Mouse (Mus musculus): ENCODE results near the gene Ush1g. TPM values are rescaled to one million over a fixed set of nuclear protein-coding genes. Genes with fewer than 3 reads are reported as not detected.

Ush1g gene
- polyA plus RNA-seq, 1 experiment from 2014 or later = 0.10 TPM

DNA sequence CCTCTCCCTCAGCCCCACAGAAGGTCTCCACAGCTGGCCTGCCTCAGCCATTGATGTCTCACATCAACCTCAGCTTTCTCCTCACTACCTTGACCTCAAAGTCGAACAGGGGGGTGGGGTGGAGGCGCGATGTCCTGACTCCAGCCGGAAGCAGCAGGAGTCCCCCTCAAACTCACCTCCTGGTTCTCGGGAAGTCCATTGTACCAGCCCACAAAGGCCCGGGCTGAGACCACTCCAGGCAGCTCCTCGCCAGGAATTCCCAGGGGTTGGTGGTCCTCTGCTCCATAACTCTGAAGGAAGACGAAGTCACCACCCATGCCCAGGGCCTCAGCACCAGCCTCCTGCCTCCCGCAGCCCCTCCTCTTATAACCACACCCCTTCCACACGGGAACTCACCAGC is 50.4 kb downstream of the Ush1g start:
- H3K27ac ChIP-seq (ENCODE audit: low read length) = no peak overlapping the region
- ATAC-seq = no peak
- peaks cover 26% of the 10 kb centered on the region for H3K4me1 ChIP-seq (replicated peaks; ENCODE audit: control insufficient read depth, insufficient read depth, low read length)
- H3K9me3 ChIP-seq (ENCODE audit: control insufficient read depth, low read length) = no peaks in the 10 kb centered on the region
- H3K4me2 ChIP-seq (ENCODE audit: low read length) = no peak overlapping the region
- WGBS = 67% methylated on average over 10 of the region's 10 CpGs
- H3K4me3 ChIP-seq (replicated peaks; ENCODE audit: low read length) = no peak overlapping the region
- H3K27me3 ChIP-seq (replicated peaks; ENCODE audit: control insufficient read depth, insufficient read depth, low read length) = peaks cover 22% of the 10 kb centered on the region
- H3K9ac ChIP-seq (replicated peaks; ENCODE audit: low read depth, low read length) = no peak overlapping the region
- H3K36me3 ChIP-seq (ENCODE audit: control insufficient read depth, insufficient read depth) = peaks cover 5% of the 10 kb centered on the region

DNA sequence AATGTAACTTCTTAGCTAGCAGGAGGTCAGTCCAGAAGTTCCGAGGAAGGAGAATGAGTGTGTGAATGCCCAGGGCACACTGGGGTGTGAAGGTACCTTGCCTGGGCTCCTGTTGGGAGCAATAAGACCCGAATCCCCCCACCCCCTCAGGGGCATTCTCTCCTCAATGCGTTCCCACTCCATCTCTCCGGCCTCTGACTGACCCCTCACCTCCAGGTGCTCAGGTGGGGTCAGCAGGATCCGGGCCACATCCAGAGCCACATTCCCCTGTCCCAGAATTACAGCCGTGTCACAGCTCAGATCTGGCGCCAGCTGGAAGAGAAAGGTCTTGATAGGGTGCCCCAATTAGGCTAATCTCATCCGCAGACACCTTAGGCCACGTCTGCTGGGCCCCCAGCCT is 50.8 kb downstream of the Ush1g start:
- WGBS = 81% methylated on average over 9 of the region's 9 CpGs

DNA sequence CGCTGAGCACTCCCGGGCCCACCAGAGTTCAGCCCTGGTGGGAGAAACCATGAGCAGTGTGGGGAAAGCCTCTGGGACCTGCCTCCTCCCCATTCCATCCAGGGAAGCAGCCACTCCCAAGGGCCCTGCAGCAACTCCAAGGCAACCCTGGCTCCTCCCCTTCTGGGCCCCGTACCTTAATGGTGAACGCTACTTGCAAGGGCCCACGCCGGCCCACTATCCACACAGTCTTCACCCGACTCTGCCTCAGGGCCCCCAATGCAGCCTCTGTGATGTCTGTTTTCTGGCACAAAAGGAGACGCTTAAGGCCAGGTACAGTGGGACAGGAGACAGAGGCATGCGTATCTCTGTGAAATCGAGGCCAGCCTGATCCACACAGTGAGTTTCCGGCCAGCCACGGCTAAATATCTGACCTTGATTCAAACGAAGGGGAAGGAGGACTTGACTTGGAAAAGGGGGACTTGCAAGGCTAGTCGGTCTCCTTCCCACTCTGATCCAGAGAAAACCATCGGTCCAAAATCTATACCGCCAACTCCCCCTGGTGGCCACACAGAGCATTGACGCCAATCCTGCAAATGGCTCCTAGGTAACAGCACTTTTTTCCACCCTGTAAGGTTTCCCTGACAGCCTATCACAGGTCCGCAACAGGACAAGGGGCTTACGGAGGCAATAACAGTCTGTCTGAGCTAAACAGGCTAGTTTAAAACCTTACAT is 51.5 kb downstream of the Ush1g start:
- Histone ChIP-seq H3K9me3 (ENCODE audit: control insufficient read depth, low read length) (no peaks in the 10 kb centered on the region), H3K27ac (ENCODE audit: low read length) (no peak overlapping the region), H3K27me3 (replicated peaks; ENCODE audit: control insufficient read depth, insufficient read depth, low read length) (peaks cover 33% of the 10 kb centered on the region), H3K36me3 (ENCODE audit: control insufficient read depth, insufficient read depth) (peaks cover 5% of the 10 kb centered on the region), H3K4me3 (replicated peaks; ENCODE audit: low read length) (no peak overlapping the region), H3K4me2 (ENCODE audit: low read length) (no peak overlapping the region), H3K9ac (replicated peaks; ENCODE audit: low read depth, low read length) (no peak overlapping the region), H3K4me1 (replicated peaks; ENCODE audit: control insufficient read depth, insufficient read depth, low read length) (peaks cover 20% of the 10 kb centered on the region)
- peak; percentile 21; the same call in 1 of the 2 replicates for ATAC-seq
- 29% methylated on average over 19 of the region's 19 CpGs for WGBS

More for the DNA sequence above, 50.8 kb downstream of the Ush1g start:
- H3K9ac ChIP-seq (replicated peaks; ENCODE audit: low read depth, low read length) = no peak overlapping the region
- no peaks in the 10 kb centered on the region for H3K9me3 ChIP-seq (ENCODE audit: control insufficient read depth, low read length)
- H3K27me3 ChIP-seq (replicated peaks; ENCODE audit: control insufficient read depth, insufficient read depth, low read length) = peaks cover 26% of the 10 kb centered on the region
- H3K4me1 ChIP-seq (replicated peaks; ENCODE audit: control insufficient read depth, insufficient read depth, low read length) = peaks cover 25% of the 10 kb centered on the region
- peaks cover 5% of the 10 kb centered on the region for H3K36me3 ChIP-seq (ENCODE audit: control insufficient read depth, insufficient read depth)
- H3K4me3 ChIP-seq (replicated peaks; ENCODE audit: low read length) = no peak overlapping the region
- no peak overlapping the region for H3K4me2 ChIP-seq (ENCODE audit: low read length)
- no peak overlapping the region for H3K27ac ChIP-seq (ENCODE audit: low read length)
- ATAC-seq = no peak

DNA sequence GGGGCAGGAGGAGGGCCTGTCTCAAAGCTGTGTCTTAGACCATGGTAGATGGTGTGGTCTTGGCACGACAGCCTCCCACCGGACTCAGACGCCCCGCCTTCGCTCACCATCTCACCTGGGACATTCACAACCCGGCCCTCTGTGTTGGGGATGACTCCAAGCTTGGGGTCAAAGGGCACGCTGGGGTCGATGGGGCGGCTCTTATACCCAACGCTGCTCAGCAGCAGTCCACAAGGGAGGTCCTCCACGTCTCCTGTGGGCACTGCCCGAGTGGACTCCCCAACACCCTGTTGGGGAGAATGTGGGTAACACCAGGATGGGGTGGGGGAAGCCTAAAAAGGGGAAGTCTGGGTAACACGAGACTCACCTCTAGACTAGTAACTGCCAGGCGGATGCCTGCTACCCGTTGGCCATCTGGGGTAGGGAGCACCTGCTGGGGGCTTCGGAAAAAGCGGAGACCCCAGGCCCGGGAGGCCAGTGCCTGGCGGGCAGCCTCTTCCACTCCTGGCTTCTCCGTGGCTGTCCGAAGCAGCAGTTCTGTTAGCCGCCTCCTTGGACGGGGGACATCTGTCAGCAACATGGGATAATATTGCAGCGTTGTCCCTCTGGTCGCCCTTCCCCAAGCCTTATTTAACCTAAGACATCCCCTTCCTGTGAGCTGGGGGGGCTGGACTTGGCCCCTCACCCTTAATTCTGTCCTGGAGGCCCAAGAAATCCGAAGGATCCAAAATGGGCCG is 52.3 kb downstream of the Ush1g start:
- Histone ChIP-seq H3K4me1 (replicated peaks; ENCODE audit: control insufficient read depth, insufficient read depth, low read length) (peaks cover 21% of the 10 kb centered on the region), H3K27ac (ENCODE audit: low read length) (no peak overlapping the region), H3K27me3 (replicated peaks; ENCODE audit: control insufficient read depth, insufficient read depth, low read length) (peaks cover 38% of the 10 kb centered on the region), H3K36me3 (ENCODE audit: control insufficient read depth, insufficient read depth) (peaks cover 5% of the 10 kb centered on the region), H3K9me3 (ENCODE audit: control insufficient read depth, low read length) (no peaks in the 10 kb centered on the region), H3K9ac (replicated peaks; ENCODE audit: low read depth, low read length) (no peak overlapping the region), H3K4me2 (ENCODE audit: low read length) (no peak overlapping the region), H3K4me3 (replicated peaks; ENCODE audit: low read length) (no peak overlapping the region)
- 93% methylated on average over 27 of the region's 27 CpGs for WGBS
- ATAC-seq = no peak

DNA sequence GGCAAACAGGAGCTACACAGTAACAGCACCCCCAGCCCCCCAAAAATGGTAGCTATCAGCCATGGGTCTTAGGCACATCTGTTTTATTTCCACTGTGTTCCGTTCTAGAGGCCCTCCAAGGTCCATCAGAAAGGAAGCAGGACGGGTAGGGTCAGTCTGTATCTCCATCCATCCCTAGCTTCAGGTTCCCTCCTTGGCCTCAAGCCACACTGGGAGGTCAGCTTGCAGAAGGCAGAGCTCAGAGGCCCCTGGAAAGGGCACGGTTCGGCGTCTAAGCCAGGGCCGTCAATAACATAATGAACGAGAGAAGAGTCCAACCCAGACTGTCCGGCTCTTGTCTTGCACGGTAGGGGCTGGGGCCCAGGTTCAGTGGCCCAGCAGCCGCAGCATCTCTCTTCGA is 53.9 kb downstream of the Ush1g start:
- no peak overlapping the region for H3K9ac ChIP-seq (replicated peaks; ENCODE audit: low read depth, low read length)
- peaks cover 21% of the 10 kb centered on the region for H3K4me1 ChIP-seq (replicated peaks; ENCODE audit: control insufficient read depth, insufficient read depth, low read length)
- no peak overlapping the region for H3K27ac ChIP-seq (ENCODE audit: low read length)
- ATAC-seq = no peak
- H3K4me3 ChIP-seq (replicated peaks; ENCODE audit: low read length) = no peak overlapping the region
- H3K36me3 ChIP-seq (ENCODE audit: control insufficient read depth, insufficient read depth) = peaks cover 5% of the 10 kb centered on the region
- no peak overlapping the region for H3K4me2 ChIP-seq (ENCODE audit: low read length)
- H3K9me3 ChIP-seq (ENCODE audit: control insufficient read depth, low read length) = no peaks in the 10 kb centered on the region
- H3K27me3 ChIP-seq (replicated peaks; ENCODE audit: control insufficient read depth, insufficient read depth, low read length) = peaks cover 44% of the 10 kb centered on the region
- WGBS = 79% methylated on average over 11 of the region's 11 CpGs

DNA sequence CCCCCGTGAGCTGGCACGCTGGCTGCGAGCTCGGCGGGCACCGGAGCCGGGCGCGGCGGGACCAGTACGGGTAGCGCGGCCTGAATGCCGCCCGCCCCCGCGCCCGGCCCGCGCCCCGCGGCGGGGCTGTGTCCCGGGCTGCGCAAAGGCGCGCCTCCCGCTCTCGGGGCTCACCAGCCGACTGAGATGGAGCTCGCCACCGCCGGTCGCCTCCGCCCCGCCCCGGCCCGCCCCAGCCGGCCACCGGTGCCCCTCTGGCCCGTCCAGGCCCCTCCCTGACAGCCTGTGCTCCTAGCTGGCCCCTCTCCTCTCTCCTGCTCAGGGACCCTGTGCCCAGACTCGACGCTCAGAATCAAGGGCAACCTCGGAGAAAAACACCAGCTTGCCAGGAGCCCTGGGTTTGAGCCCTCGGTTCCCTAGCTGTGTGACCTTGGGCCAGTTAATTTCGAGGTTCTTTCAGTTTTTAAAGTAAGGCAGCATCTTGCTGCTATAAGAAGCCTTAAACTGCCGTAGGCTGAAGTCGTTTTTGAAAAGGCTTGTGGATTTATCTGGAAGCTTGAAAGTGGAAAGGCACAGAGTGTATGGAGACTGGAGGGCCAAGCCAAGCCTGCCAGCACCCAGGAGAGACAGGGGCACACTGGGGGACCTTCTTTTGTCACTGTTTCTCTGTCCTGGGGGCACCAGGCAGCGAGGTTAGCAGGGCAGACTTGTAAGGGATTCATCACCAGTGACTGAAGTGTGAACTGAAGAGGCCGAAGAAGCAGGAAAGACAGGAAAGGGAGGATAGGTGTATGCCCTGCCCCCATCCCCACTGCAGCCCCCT is 54.6 kb downstream of the Ush1g start, which contains the start of gene Grin2c:
TSS of gene Grin2c (minus strand) at position 183 of the 823 bp plus-strand sequence.
- no peak within 1 kb of the TSS for H3K27ac ChIP-seq (ENCODE audit: low read length)
- no peaks in the 10 kb centered on the region for H3K9me3 ChIP-seq (ENCODE audit: control insufficient read depth, low read length)
- peak within 1 kb of the TSS; percentile 30 for H3K4me3 ChIP-seq (replicated peaks; ENCODE audit: low read length)
- peaks cover 49% of the 10 kb centered on the region for H3K27me3 ChIP-seq (replicated peaks; ENCODE audit: control insufficient read depth, insufficient read depth, low read length)
- WGBS = 7% methylated on average over 38 of the region's 50 CpGs
- peak within 1 kb of the TSS; percentile 24; the same call in 1 of the 2 replicates for H3K9ac ChIP-seq (replicated peaks; ENCODE audit: low read depth, low read length)
- H3K36me3 ChIP-seq (ENCODE audit: control insufficient read depth, insufficient read depth) = peaks cover 5% of the 10 kb centered on the region
- ATAC-seq = no peak
- H3K4me1 ChIP-seq (replicated peaks; ENCODE audit: control insufficient read depth, insufficient read depth, low read length) = peaks cover 21% of the 10 kb centered on the region
- H3K4me2 ChIP-seq (ENCODE audit: low read length) = peak within 1 kb of the TSS; percentile 49

DNA sequence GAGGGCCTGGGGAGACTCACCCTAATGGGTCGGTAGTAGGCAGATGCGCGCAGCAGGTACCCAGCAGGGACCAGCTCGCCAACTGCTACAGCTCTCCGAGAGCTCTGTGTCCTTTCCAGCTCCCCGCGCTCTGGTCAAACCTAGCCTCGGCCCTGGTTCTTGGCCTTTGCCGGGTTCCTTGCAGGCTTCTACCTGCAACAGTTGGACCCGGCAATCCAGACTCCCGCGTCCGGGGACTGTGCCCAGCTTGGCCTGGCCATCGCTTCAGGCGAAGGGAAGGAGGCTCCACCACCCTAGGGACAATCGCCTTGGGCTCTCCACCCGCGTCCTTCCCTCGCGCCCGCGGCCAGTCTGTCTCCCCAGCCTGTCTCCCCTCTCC is 55.5 kb downstream of the Ush1g start:
- ATAC-seq = no peak
- H3K36me3 ChIP-seq (ENCODE audit: control insufficient read depth, insufficient read depth) = peaks cover 5% of the 10 kb centered on the region
- H3K4me3 ChIP-seq (replicated peaks; ENCODE audit: low read length) = peak overlapping the region; percentile 30
- peak overlapping the region; percentile 49 for H3K4me2 ChIP-seq (ENCODE audit: low read length)
- WGBS = 1% methylated on average over 22 of the region's 22 CpGs
- no peak overlapping the region for H3K27ac ChIP-seq (ENCODE audit: low read length)
- H3K9me3 ChIP-seq (ENCODE audit: control insufficient read depth, low read length) = no peaks in the 10 kb centered on the region
- H3K9ac ChIP-seq (replicated peaks; ENCODE audit: low read depth, low read length) = 0 out of 2 replicates have a peak overlapping the region, but pooled peaks have one; percentile 24
- peaks cover 21% of the 10 kb centered on the region for H3K4me1 ChIP-seq (replicated peaks; ENCODE audit: control insufficient read depth, insufficient read depth, low read length)
- H3K27me3 ChIP-seq (replicated peaks; ENCODE audit: control insufficient read depth, insufficient read depth, low read length) = peaks cover 52% of the 10 kb centered on the region

DNA sequence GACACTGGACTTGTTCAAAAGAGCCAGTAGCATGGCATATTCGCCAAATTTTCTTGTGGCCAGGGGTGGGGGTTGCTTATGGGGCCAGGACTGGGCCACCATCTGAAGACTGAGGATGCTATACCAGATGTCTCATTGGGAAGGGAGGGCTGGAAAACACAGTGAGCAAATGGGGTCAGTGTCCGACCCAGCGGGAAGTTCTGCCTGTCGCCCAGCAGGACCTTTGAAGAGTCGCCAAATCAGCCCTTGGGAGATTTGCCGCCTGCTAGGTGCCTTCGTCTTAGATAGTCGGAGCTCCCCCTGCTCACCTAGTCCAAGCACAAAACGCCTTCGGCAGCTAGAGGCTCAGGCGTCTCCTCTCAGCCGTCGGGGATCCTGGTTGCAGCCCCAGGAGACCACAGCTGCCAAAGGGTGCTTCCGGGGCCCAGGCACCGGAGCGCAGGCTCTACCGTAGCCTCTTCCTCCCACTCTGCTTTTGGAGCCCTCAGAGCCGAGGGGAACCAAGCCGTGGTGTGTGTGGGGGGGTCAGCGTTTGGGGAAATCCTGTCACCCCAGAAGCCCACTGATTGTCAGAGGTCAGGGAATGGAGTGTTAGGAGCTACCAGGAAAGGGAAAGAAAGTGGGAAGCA is 56.0 kb downstream of the Ush1g start:
- Histone ChIP-seq H3K4me1 (replicated peaks; ENCODE audit: control insufficient read depth, insufficient read depth, low read length) (peaks cover 21% of the 10 kb centered on the region), H3K9me3 (ENCODE audit: control insufficient read depth, low read length) (no peaks in the 10 kb centered on the region), H3K9ac (replicated peaks; ENCODE audit: low read depth, low read length) (no peak overlapping the region), H3K4me2 (ENCODE audit: low read length) (no peak overlapping the region), H3K4me3 (replicated peaks; ENCODE audit: low read length) (no peak overlapping the region), H3K36me3 (ENCODE audit: control insufficient read depth, insufficient read depth) (peaks cover 5% of the 10 kb centered on the region), H3K27ac (ENCODE audit: low read length) (no peak overlapping the region), H3K27me3 (replicated peaks; ENCODE audit: control insufficient read depth, insufficient read depth, low read length) (peaks cover 52% of the 10 kb centered on the region)
- ATAC-seq = no peak
- 4% methylated on average over 20 of the region's 20 CpGs for WGBS
